Mouse (Mus musculus) testis, adult 2 months (tissue): ENCODE measurements around the gene Gmnc. TPM values are rescaled to one million over a fixed set of nuclear protein-coding genes. Genes with fewer than 3 reads are reported as not detected.

Experiments
- H3K27ac ChIP-seq: fragments of 200-500 bp; 2 replicates; pipeline ENCODE4 v1.5.1; 2012; ENCODE audit warnings: low read depth, low read length; ENCODE audit not compliant: control insufficient read depth, insufficient read depth
- H3K27me3 ChIP-seq: fragments of 200-500 bp; 2 replicates; pipeline ENCODE4 v1.6.1; 2012; ENCODE audit warnings: mild to moderate bottlenecking, low read length, moderate library complexity; ENCODE audit not compliant: control insufficient read depth, insufficient read depth
- H3K36me3 ChIP-seq: fragments of 200-500 bp; 2 replicates; pipeline ENCODE4 v1.6.1; 2012; ENCODE audit warnings: mild to moderate bottlenecking, low read length; ENCODE audit not compliant: control insufficient read depth, insufficient read depth
- H3K4me1 ChIP-seq: fragments of 200-500 bp; 2 replicates; pipeline ENCODE4 v1.6.1; 2012; ENCODE audit warnings: low read length; ENCODE audit not compliant: control insufficient read depth, insufficient read depth
- H3K4me3 ChIP-seq: fragments of 200-500 bp; 2 replicates; pipeline ENCODE4 v1.5.1; 2012; ENCODE audit warnings: low read depth, mild to moderate bottlenecking, low read length, moderate library complexity, mixed read lengths; ENCODE audit not compliant: control insufficient read depth
- CTCF ChIP-seq: fragments of 200-500 bp; IDR thresholded peaks from 2 replicates; pipeline ENCODE4 v1.5.1; 2012; ENCODE audit warnings: low read depth, mild to moderate bottlenecking, inconsistent platforms, low read length, moderate library complexity; ENCODE audit not compliant: control insufficient read depth, insufficient read depth, insufficient replicate concordance
- POLR2A ChIP-seq: fragments of 200-500 bp; IDR thresholded peaks from 2 replicates; pipeline ENCODE4 v1.6.1; 2012; ENCODE audit warnings: low read depth, mild to moderate bottlenecking, inconsistent platforms, low read length, moderate library complexity; ENCODE audit not compliant: control insufficient read depth
- polyA plus RNA-seq: library from polyadenylated mRNA; depleted of rRNA; stranded (reverse); fragments of >200 nt; gene quantifications from 2 replicates; pipeline ENCODE4 v1.2.3, GENCODE M21; 2012; rRNA removed

Gene Gmnc
- polyA plus RNA-seq = 0.30 TPM in 2 replicates

GRCm38 (mm10) chr16:26991477-26992300 is at the start of gene Gmnc:
Gmnc (minus strand) TSS chr16:26991652.
- Histone ChIP-seq H3K4me1 (no peaks in the 10 kb centered on the region), H3K27ac (no peak within 1 kb of the TSS), H3K4me3 (no peak within 1 kb of the TSS)

GRCm38 (mm10) chr16:27027281-27027680 is 35.8 kb upstream of the Gmnc start:
- Histone ChIP-seq H3K36me3 (no peaks in the 10 kb centered on the region), H3K4me3 (no peak overlapping the region), H3K27ac (no peak overlapping the region), H3K27me3 (no peaks in the 10 kb centered on the region), H3K4me1 (no peaks in the 10 kb centered on the region)
- no peak for TF ChIP-seq CTCF
- TF ChIP-seq POLR2A = no peak

More at GRCm38 (mm10) chr16:26991477-26992300, at the start of gene Gmnc:
- no peaks in the 10 kb centered on the region for H3K27me3 ChIP-seq
- H3K36me3 ChIP-seq = no peaks in the 10 kb centered on the region
- TF ChIP-seq CTCF = no peak
- TF ChIP-seq POLR2A = no peak

- TF ChIP-seq CTCF (no peak), POLR2A (no peak)
- H3K36me3 ChIP-seq = no peaks in the 10 kb centered on the region
- no peaks in the 10 kb centered on the region for H3K27me3 ChIP-seq
- no peaks in the 10 kb centered on the region for H3K4me1 ChIP-seq
- no peak overlapping the region for H3K27ac ChIP-seq
- no peak overlapping the region for H3K4me3 ChIP-seq
These were observed 34.8 kb upstream of the Gmnc start for GRCm38 (mm10) chr16:27026226-27026625.

- no peak overlapping the region for H3K4me3 ChIP-seq
- TF ChIP-seq POLR2A (no peak), CTCF (no peak)
- H3K27me3 ChIP-seq = no peaks in the 10 kb centered on the region
- no peak overlapping the region for H3K27ac ChIP-seq
- no peaks in the 10 kb centered on the region for H3K4me1 ChIP-seq
- no peaks in the 10 kb centered on the region for H3K36me3 ChIP-seq
These were observed 31.3 kb upstream of the Gmnc start for GRCm38 (mm10) chr16:27022746-27023145.

- H3K27me3 ChIP-seq = no peaks in the 10 kb centered on the region
- no peak overlapping the region for H3K27ac ChIP-seq
- H3K36me3 ChIP-seq = no peaks in the 10 kb centered on the region
- TF ChIP-seq CTCF (no peak), POLR2A (no peak)
- no peak overlapping the region for H3K4me3 ChIP-seq
- H3K4me1 ChIP-seq = no peaks in the 10 kb centered on the region
These were observed 25.9 kb upstream of the Gmnc start for GRCm38 (mm10) chr16:27017309-27017708.

- H3K27me3 ChIP-seq = no peaks in the 10 kb centered on the region
- H3K4me1 ChIP-seq = no peaks in the 10 kb centered on the region
- TF ChIP-seq CTCF (no peak), POLR2A (no peak)
- no peaks in the 10 kb centered on the region for H3K36me3 ChIP-seq
- no peak overlapping the region for H3K4me3 ChIP-seq
- H3K27ac ChIP-seq = no peak overlapping the region
These were observed 11.3 kb upstream of the Gmnc start for GRCm38 (mm10) chr16:27002714-27003113.

- H3K36me3 ChIP-seq = no peaks in the 10 kb centered on the region
- H3K27me3 ChIP-seq = no peaks in the 10 kb centered on the region
- H3K27ac ChIP-seq = no peak overlapping the region
- TF ChIP-seq CTCF = no peak
- TF ChIP-seq POLR2A = no peak
- no peak overlapping the region for H3K4me3 ChIP-seq
- H3K4me1 ChIP-seq = no peaks in the 10 kb centered on the region
These were observed 8.1 kb upstream of the Gmnc start for GRCm38 (mm10) chr16:26999563-26999962.
